Mouse (Mus musculus): ENCODE results near the gene Btbd35f5. TPM values are rescaled to one million over a fixed set of nuclear protein-coding genes. Genes with fewer than 3 reads are reported as not detected.
"Not testable (repeated sequence)": the region's sequence is repeated elsewhere in the genome, so short reads cannot be mapped to it uniquely, and the experiment has no call there.

The Btbd35f5 gene
- not detected for total RNA-seq (2021)
- long read RNA-seq, experiment 1 = 0 reads
- long read RNA-seq, experiment 2 = 0 reads

DNA sequence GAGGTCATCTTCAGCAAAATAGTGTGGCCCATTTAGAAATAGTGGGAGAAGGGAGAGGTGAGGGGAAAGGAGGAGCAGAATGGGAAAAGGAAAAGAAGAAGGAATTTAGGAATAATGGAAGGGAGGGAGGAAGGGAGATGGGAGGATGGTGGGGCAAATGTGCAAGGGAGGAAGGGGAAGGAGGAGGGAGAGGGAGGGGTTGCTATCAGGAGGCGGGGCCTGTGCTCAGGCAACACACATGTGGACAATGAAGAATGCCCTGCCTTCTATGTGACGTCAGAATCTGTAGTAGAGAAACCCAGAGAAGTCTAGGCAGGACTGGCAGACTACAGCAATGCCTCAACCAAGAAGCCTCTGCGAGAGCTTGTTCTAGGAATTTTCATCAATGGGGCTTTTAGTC lies at the start of gene Btbd35f5:
TSS of gene Btbd35f5 (plus strand) at position 301 of the 400 bp plus-strand sequence.
- not testable (repeated sequence) for DNase-seq (ENCODE audit: low spot score in 2 of 2)

DNA sequence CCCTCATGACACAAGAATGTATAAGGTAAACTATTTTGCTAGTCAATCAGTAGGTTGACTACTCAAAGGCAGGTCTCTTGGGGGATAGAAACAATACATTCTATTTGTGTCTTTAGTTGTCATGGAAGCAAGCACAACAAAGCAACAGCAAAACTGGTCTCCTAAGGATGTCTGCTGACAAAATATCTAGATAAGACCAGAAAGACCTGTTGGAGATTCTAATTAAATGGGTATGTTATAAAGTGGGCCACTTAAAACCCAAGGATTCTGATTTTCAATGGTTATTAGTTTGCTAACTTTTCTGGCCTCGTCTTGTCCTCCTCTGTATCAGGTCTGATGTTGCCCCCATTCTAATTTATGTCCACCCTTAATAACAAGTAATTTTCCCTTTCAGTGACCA lies 32.2 kb upstream of the Btbd35f5 start, which contains the start of gene Gm21789:
TSS of gene Gm21789 (plus strand) at position 301 of the 400 bp plus-strand sequence.
- DNase-seq (ENCODE audit: low spot score in 2 of 2) = not testable (repeated sequence)

Other genes starting within 250 kb of the Btbd35f5 start
- not detected for gene Btbd35f21, start 247.8 kb upstream of the Btbd35f5 start, total RNA-seq (2021)
- gene Btbd35f30, start 79.3 kb upstream of the Btbd35f5 start, total RNA-seq (2021) = not detected
- not detected for gene Gm21789, start 32.1 kb upstream of the Btbd35f5 start, total RNA-seq (2021)